Mouse (Mus musculus) cerebellum, adult 11 months (tissue): ENCODE measurements around the gene Gm20920.
"Not testable (repeated sequence)": the region's sequence is repeated elsewhere in the genome, so short reads cannot be mapped to it uniquely, and the experiment has no call there.

ENCODE experiments used
- DNase-seq: peaks from one replicate; pipeline ENCODE4 v3.0.0; 2022

Gene Gm20920

GRCm38 (mm10) chrY:51851820-51852219 is at the start of gene Gm20920:
Gm20920 (plus strand) TSS chrY:51852120.
- not testable (repeated sequence) for DNase-seq
